ENCODE assay signal across 9 mouse cellular contexts in the genomic region with DNA sequence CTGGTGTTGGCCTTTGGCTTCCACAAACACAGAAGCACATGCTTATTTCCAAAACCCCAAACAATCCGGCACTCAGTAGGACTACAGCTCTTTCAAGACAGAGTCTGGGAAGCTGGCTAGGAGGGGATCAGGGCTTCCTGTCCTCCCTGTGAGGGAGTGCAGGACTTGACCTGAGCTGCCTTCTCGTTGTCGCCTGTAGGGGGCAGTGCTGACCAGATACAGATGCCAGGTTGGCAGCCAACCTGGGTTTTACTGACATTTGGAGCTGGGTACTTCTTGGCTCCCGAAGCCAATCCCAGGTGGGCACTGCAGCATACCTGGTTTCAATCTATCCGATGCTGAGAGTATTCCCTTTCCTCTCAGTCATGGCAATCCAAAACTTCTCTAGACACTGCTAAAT. TPM values are rescaled to one million over a fixed set of nuclear protein-coding genes. Genes with fewer than 3 reads are reported as not detected.
DNase-seq lines count a peak whose midpoint lies in the region; ATAC-seq and TF ChIP-seq lines count a peak whose summit lies in the region.
"Had no signal": no experiment of that assay in that cellular context is flagged by ENCODE, and none has a peak within 500 bp of the region (broad histone marks: within the 10 kb centered on the region; RNA-seq: fewer than 3 reads in every experiment).

No protein-coding gene starts in this region.

- H3K4me2 ChIP-seq in hindbrain, postnatal 0 days (ENCODE audit: low read depth, low read length) = no peak overlapping the region
- no peak overlapping the region for H3K4me2 ChIP-seq in hindbrain, embryonic 11.5 days (replicated peaks; ENCODE audit: low read depth, low read length)
- H3K4me2 ChIP-seq: neural tube, embryonic 12.5 days had no signal

- no peak for ATAC-seq in hindbrain, postnatal 0 days
- no peak for ATAC-seq in hindbrain, embryonic 11.5 days (ENCODE audit: low FRiP score)

- TF ChIP-seq CTCF in hindbrain, postnatal 0 days (IDR thresholded peaks at IDR 0.05; ENCODE audit: low read depth) = peak; percentile 42

- H3K36me3 ChIP-seq in hindbrain, postnatal 0 days (ENCODE audit: insufficient read depth, low read length) = no peaks in the 10 kb centered on the region
- H3K36me3 ChIP-seq in hindbrain, embryonic 11.5 days (ENCODE audit: control insufficient read depth, insufficient read depth, low read length) = no peaks in the 10 kb centered on the region
- H3K36me3 ChIP-seq: neural tube, embryonic 12.5 days had no signal

- 51% methylated on average over 5 of the region's 5 CpGs for WGBS in hindbrain, postnatal 0 days
- 37% methylated on average over 5 of the region's 5 CpGs for WGBS in hindbrain, embryonic 11.5 days

- no peak overlapping the region for H3K27ac ChIP-seq in hindbrain, postnatal 0 days
- no peak overlapping the region for H3K27ac ChIP-seq in hindbrain, embryonic 11.5 days (ENCODE audit: low read depth, low read length)
- H3K27ac ChIP-seq: neural tube, embryonic 12.5 days had no signal

- H3K9me3 ChIP-seq in hindbrain, postnatal 0 days (ENCODE audit: low read length) = no peaks in the 10 kb centered on the region
- no peaks in the 10 kb centered on the region for H3K9me3 ChIP-seq in hindbrain, embryonic 11.5 days (ENCODE audit: control insufficient read depth, low read length)

- DNase-seq in hindbrain, postnatal 0 days (ENCODE audit: low spot score) = no peak
- DNase-seq in hindbrain, embryonic 11.5 days (ENCODE audit: low spot score) = no peak
- DNase-seq in ES-CJ7 (ENCODE audit: low read depth, low spot score) = peak; percentile 82
- peak; percentile 24 for DNase-seq in cerebellum, adult 9-10 months
- DNase-seq in lung, postnatal 36 days = peak; percentile 54
- no peak for DNase-seq in ovary, postnatal 14 days (ENCODE audit: low spot score)
- DNase-seq in heart, adult 9 months (ENCODE audit: low spot score in 2 of 2) = no peak
- DNase-seq in frontal cortex, postnatal 14 days (ENCODE audit: low spot score in 2 of 2) = no peak

- H3K9ac ChIP-seq in hindbrain, postnatal 0 days (replicated peaks; ENCODE audit: low read length) = no peak overlapping the region
- no peak overlapping the region for H3K9ac ChIP-seq in hindbrain, embryonic 11.5 days (ENCODE audit: low read depth, low read length)
- H3K9ac ChIP-seq: neural tube, embryonic 12.5 days had no signal

- no peaks in the 10 kb centered on the region for H3K27me3 ChIP-seq in hindbrain, postnatal 0 days (ENCODE audit: insufficient read depth, low read length)
- no peaks in the 10 kb centered on the region for H3K27me3 ChIP-seq in hindbrain, embryonic 11.5 days (ENCODE audit: control insufficient read depth, insufficient read depth, low read length)
- H3K27me3 ChIP-seq: neural tube, embryonic 12.5 days had no signal

- no peaks in the 10 kb centered on the region for H3K4me1 ChIP-seq in hindbrain, postnatal 0 days (ENCODE audit: insufficient read depth, low read length)
- H3K4me1 ChIP-seq in hindbrain, embryonic 11.5 days (replicated peaks; ENCODE audit: control insufficient read depth, insufficient read depth, low read length) = no peaks in the 10 kb centered on the region
- H3K4me1 ChIP-seq: neural tube, embryonic 12.5 days had no signal

- H3K4me3 ChIP-seq in hindbrain, postnatal 0 days (ENCODE audit: low read length) = no peak overlapping the region
- H3K4me3 ChIP-seq in hindbrain, embryonic 11.5 days (ENCODE audit: low read depth, low read length) = no peak overlapping the region
- H3K4me3 ChIP-seq: neural tube, embryonic 12.5 days had no signal

RNA-seq across cellular contexts. Expression of gene Zscan5b, which starts 8.9 kb away (rescaled TPM):
- not detected in 2 replicates for total RNA-seq in hindbrain, postnatal 0 days (2014; rRNA removed)
- not detected in 2 replicates for polyA plus RNA-seq in hindbrain, postnatal 0 days (2015; fragmentation: Nextera tagmentation; extraction: Ambion mirVana)
- polyA plus RNA-seq in hindbrain, embryonic 11.5 days (2014; fragmentation: Nextera tagmentation; extraction: Ambion mirVana) = not detected in 2 replicates
- polyA plus RNA-seq: neural tube, embryonic 12.5 days had no signal

RNA-seq across cellular contexts. Expression of gene Galp, which starts 16.3 kb away (rescaled TPM):
- total RNA-seq in hindbrain, postnatal 0 days (2014; rRNA removed) = not detected in 2 replicates
- not detected in 2 replicates for polyA plus RNA-seq in hindbrain, postnatal 0 days (2015; fragmentation: Nextera tagmentation; extraction: Ambion mirVana)
- polyA plus RNA-seq in hindbrain, embryonic 11.5 days (2014; fragmentation: Nextera tagmentation; extraction: Ambion mirVana) = not detected in 2 replicates
- polyA plus RNA-seq: neural tube, embryonic 12.5 days had no signal

RNA-seq across cellular contexts. Expression of gene Epp13, which starts 39.4 kb away (rescaled TPM):
- total RNA-seq in hindbrain, postnatal 0 days (2014; rRNA removed) = not detected in 2 replicates
- 0.59 and 0.62 TPM in 2 replicates for polyA plus RNA-seq in hindbrain, postnatal 0 days (2015; fragmentation: Nextera tagmentation; extraction: Ambion mirVana)
- not detected in 2 replicates for polyA plus RNA-seq in hindbrain, embryonic 11.5 days (2014; fragmentation: Nextera tagmentation; extraction: Ambion mirVana)
- polyA plus RNA-seq: neural tube, embryonic 12.5 days had no signal

RNA-seq across cellular contexts. Expression of gene Zfp444, which starts 41.1 kb away (rescaled TPM):
- 84.3 and 105 TPM in 2 replicates for total RNA-seq in hindbrain, postnatal 0 days (2014; rRNA removed)
- polyA plus RNA-seq in hindbrain, postnatal 0 days (2015; fragmentation: Nextera tagmentation; extraction: Ambion mirVana) = 69.2 and 70.5 TPM in 2 replicates
- polyA plus RNA-seq in hindbrain, embryonic 11.5 days (2014; fragmentation: Nextera tagmentation; extraction: Ambion mirVana) = 67.9 and 73.1 TPM in 2 replicates

RNA-seq across cellular contexts. Expression of gene Zfp787, which starts 57.3 kb away (rescaled TPM):
- total RNA-seq in hindbrain, postnatal 0 days (2014; rRNA removed) = 71.0 and 85.9 TPM in 2 replicates
- polyA plus RNA-seq in hindbrain, postnatal 0 days (2015; fragmentation: Nextera tagmentation; extraction: Ambion mirVana) = 53.9 and 61.4 TPM in 2 replicates
- polyA plus RNA-seq in hindbrain, embryonic 11.5 days (2014; fragmentation: Nextera tagmentation; extraction: Ambion mirVana) = 11.3 and 13.0 TPM in 2 replicates

Comparison
In these comparisons a context has a peak if more than half of its experiments do, and no peak if none do; other contexts are left out.
1. DNase-seq: peak in ES-CJ7 (single experiment), cerebellum, adult 9-10 months (single experiment) and lung, postnatal 36 days (single experiment); none in hindbrain, postnatal 0 days (single experiment), hindbrain, embryonic 11.5 days (single experiment), ovary, postnatal 14 days (single experiment), heart, adult 9 months (0 of 2) and frontal cortex, postnatal 14 days (0 of 2).